14 mouse cellular contexts compared by ENCODE assay signal in genomic region chr10:99201786-99202185, GRCm38 (mm10).
A peak's percentile ranks its signal among the peaks of the same experiment; 100 is the strongest.
DNase-seq lines count a peak whose midpoint lies in the region; ATAC-seq and TF ChIP-seq lines count a peak whose summit lies in the region.
"Had no signal": no experiment of that assay in that cellular context is flagged by ENCODE, and none has a peak within 500 bp of the region (broad histone marks: within the 10 kb centered on the region; RNA-seq: fewer than 3 reads in every experiment).

No protein-coding gene starts in this region.

- no peak overlapping the region for H3K4me3 ChIP-seq in heart, adult 2 months
- H3K4me3 ChIP-seq in heart, embryonic 11.5 days (ENCODE audit: low read depth, low read length), result no peak overlapping the region
- no peak overlapping the region for H3K4me3 ChIP-seq in kidney, embryonic 16.5 days (ENCODE audit: low read length)
- H3K4me3 ChIP-seq: liver, embryonic 13.5 days had no signal

- no peak overlapping the region for H3K9ac ChIP-seq in heart, adult 2 months (ENCODE audit: low read depth, low read length)
- no peak overlapping the region for H3K9ac ChIP-seq in heart, embryonic 11.5 days (ENCODE audit: low read depth, low read length)
- H3K9ac ChIP-seq in kidney, embryonic 16.5 days (replicated peaks; ENCODE audit: low read length), result no peak overlapping the region
- H3K9ac ChIP-seq: liver, embryonic 13.5 days had no signal

- no peak for DNase-seq in heart, adult 2 months
- peak; percentile 51 for DNase-seq in kidney, adult 9 months
- DNase-seq in Muller cell, postnatal 12 days (ENCODE audit: inconsistent ontology term), result peak; percentile 61
- DNase-seq in heart, postnatal 4 days, result peak; percentile 28
- no peak for DNase-seq in urinary bladder, postnatal 25 days (ENCODE audit: low spot score)
- no peak for DNase-seq in yolk sac, embryonic 10.5 days (ENCODE audit: low spot score)
- DNase-seq: cerebellum, adult 11 months; gastrocnemius, postnatal 14 days; liver, embryonic 13.5 days; right cerebral cortex, postnatal 25 days; thymus, adult 2 months had no signal

- TF ChIP-seq POLR2A in heart, adult 2 months (IDR thresholded peaks at IDR 0.05; ENCODE audit: insufficient read depth, low read depth, low read length), result no peak

- TF ChIP-seq EP300 in heart, adult 2 months (IDR thresholded peaks at IDR 0.05; ENCODE audit: insufficient read depth, low read depth, low read length), result no peak

- TF ChIP-seq CTCF in heart, adult 2 months (IDR thresholded peaks at IDR 0.05), result no peak

- ATAC-seq in heart, embryonic 11.5 days (replicated peaks; ENCODE audit: insufficient number of reproducible peaks, low FRiP score, low TSS enrichment), result no peak
- ATAC-seq in kidney, embryonic 16.5 days (ENCODE audit: low FRiP score, low TSS enrichment), result no peak
- ATAC-seq: forebrain, embryonic 16.5 days had no signal

- no peaks in the 10 kb centered on the region for H3K79me2 ChIP-seq in heart, adult 2 months (replicated peaks; ENCODE audit: control insufficient read depth, insufficient read depth, low read length)

- H3K36me3 ChIP-seq in heart, adult 2 months (ENCODE audit: control insufficient read depth, insufficient read depth, low read length), result no peaks in the 10 kb centered on the region; the same call in 1 of the 2 replicates
- H3K36me3 ChIP-seq in heart, embryonic 11.5 days (ENCODE audit: control insufficient read depth, insufficient read depth, low read length), result no peaks in the 10 kb centered on the region
- peaks cover 4% of the 10 kb centered on the region; the same call in 1 of the 2 replicates for H3K36me3 ChIP-seq in kidney, embryonic 16.5 days (ENCODE audit: insufficient read depth, low read length)
- H3K36me3 ChIP-seq: liver, embryonic 13.5 days had no signal

- H3K4me1 ChIP-seq in heart, adult 2 months (ENCODE audit: control insufficient read depth, insufficient read depth, low read length), result peaks cover 3% of the 10 kb centered on the region
- H3K4me1 ChIP-seq in heart, embryonic 11.5 days (ENCODE audit: control insufficient read depth, insufficient read depth, low read length), result peaks cover 9% of the 10 kb centered on the region
- H3K4me1 ChIP-seq in kidney, embryonic 16.5 days (ENCODE audit: insufficient read depth, low read length), result peaks cover 35% of the 10 kb centered on the region

- H3K27me3 ChIP-seq in heart, adult 2 months (ENCODE audit: control insufficient read depth, insufficient read depth, low read length), result no peaks in the 10 kb centered on the region
- H3K27me3 ChIP-seq in heart, embryonic 11.5 days (ENCODE audit: control insufficient read depth, insufficient read depth, low read length), result no peaks in the 10 kb centered on the region
- no peaks in the 10 kb centered on the region for H3K27me3 ChIP-seq in kidney, embryonic 16.5 days (ENCODE audit: insufficient read depth, low read length)
- H3K27me3 ChIP-seq: liver, embryonic 13.5 days had no signal

- WGBS in heart, adult 2 months, result 22% methylated on average over 1 of the region's 1 CpGs
- 9% methylated on average over 1 of the region's 1 CpGs for WGBS in heart, embryonic 11.5 days (ENCODE audit: insufficient replicate concordance)
- 5% methylated on average over 1 of the region's 1 CpGs for WGBS in kidney, embryonic 16.5 days

- peak overlapping the region; percentile 12 for H3K27ac ChIP-seq in heart, adult 2 months
- no peak overlapping the region for H3K27ac ChIP-seq in heart, embryonic 11.5 days (ENCODE audit: low read depth, low read length)
- H3K27ac ChIP-seq in kidney, embryonic 16.5 days (ENCODE audit: low read length), result no peak overlapping the region

- no peaks in the 10 kb centered on the region for H3K9me3 ChIP-seq in heart, embryonic 11.5 days (replicated peaks; ENCODE audit: control insufficient read depth, low read length)
- H3K9me3 ChIP-seq in kidney, embryonic 16.5 days (ENCODE audit: low read length), result no peaks in the 10 kb centered on the region
- H3K9me3 ChIP-seq: liver, embryonic 13.5 days had no signal

- intact Hi-C loops in heart, adult 2 months (cut with DNase I), result loop anchor here (2.0 to 5.0 kb wide), 2 partner anchors 61 to 131 kb away; partner anchors contain the start of gene Dusp6

- H3K4me2 ChIP-seq in heart, embryonic 11.5 days, result no peak overlapping the region
- no peak overlapping the region for H3K4me2 ChIP-seq in kidney, embryonic 16.5 days (replicated peaks; ENCODE audit: low read depth, low read length)
- H3K4me2 ChIP-seq: liver, embryonic 13.5 days had no signal

Comparison
In these comparisons a context has a peak if more than half of its experiments do, and no peak if none do; other contexts are left out.
1. DNase-seq: peak in kidney, adult 9 months (single experiment), Muller cell, postnatal 12 days (single experiment) and heart, postnatal 4 days (single experiment); none in heart, adult 2 months (0 of 2), urinary bladder, postnatal 25 days (single experiment) and yolk sac, embryonic 10.5 days (single experiment).